Mouse (Mus musculus) spleen, adult 2 months (tissue): ENCODE results near the gene Fgfr1op2.

Experiments
- CTCF ChIP-seq: fragments of 200-500 bp; IDR thresholded peaks from 2 replicates; pipeline ENCODE4 v1.5.1; 2011; ENCODE audit warnings: mild to moderate bottlenecking, inconsistent platforms; ENCODE audit not compliant: insufficient read depth, insufficient read length, insufficient replicate concordance; ENCODE audit errors: extremely low read depth
- POLR2A ChIP-seq: fragments of 200-500 bp; IDR thresholded peaks from 2 replicates; pipeline ENCODE4 v1.6.1; 2011; ENCODE audit warnings: low read depth, low read length, inconsistent platforms

DNA sequence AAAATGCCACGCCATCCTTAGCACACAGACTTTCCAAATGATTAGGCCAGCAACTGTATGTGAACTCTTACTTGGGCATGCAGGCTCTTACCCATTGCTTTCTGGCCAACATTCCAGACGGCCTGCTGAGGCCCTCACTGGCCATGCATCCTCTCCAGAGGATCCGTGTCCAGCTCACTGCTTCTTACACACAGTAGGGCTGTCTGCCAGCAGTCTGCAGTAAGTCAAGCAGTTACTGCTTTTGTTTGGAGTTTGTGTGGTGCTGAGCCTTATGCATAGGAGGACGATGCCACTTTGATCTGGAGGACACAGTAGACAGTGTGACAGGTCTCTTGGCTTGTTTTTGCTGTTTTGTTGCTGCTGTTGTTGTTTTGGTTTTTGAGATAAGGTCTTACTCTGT is 38.3 kb upstream of the Fgfr1op2 start:
- TF ChIP-seq POLR2A = no peak
- no peak for TF ChIP-seq CTCF
